In genomic region chr17:63500156-63500834, GRCm38 (mm10) we compare ENCODE assay signal across 8 mouse cellular contexts. TPM values are rescaled to one million over a fixed set of nuclear protein-coding genes. Genes with fewer than 3 reads are reported as not detected.
A peak's percentile ranks its signal among the peaks of the same experiment; 100 is the strongest.
DNase-seq lines count a peak whose midpoint lies in the region; ATAC-seq and TF ChIP-seq lines count a peak whose summit lies in the region.

No protein-coding gene starts in this region.

- peak; percentile 93 for DNase-seq in CD4-positive helper T cell, adult 2 months (ENCODE audit: low read depth, low spot score)
- peak; percentile 90 for DNase-seq in brain, embryonic 14.5 days (ENCODE audit: low read depth)
- peak; percentile 72 for DNase-seq in liver, adult 2 months (ENCODE audit: extremely low read depth, low read depth, low spot score)
- peak; percentile 85 to 86 for DNase-seq in spleen, postnatal 36 days (ENCODE audit: low spot score in 2 of 2)

- peak; percentile 87 for ATAC-seq in heart, embryonic 12.5 days (ENCODE audit: insufficient number of reproducible peaks, low FRiP score)
- ATAC-seq in kidney, embryonic 16.5 days (ENCODE audit: low FRiP score, low TSS enrichment): peak; percentile 88
- peak; percentile 90 for ATAC-seq in monocyte, adult 5-6 weeks (replicated peaks; ENCODE audit: insufficient number of reproducible peaks, low FRiP score, low TSS enrichment, poor library complexity, severe bottlenecking)

- H3K27me3 ChIP-seq in erythroblast, embryonic 14.5 days (ENCODE audit: control insufficient read depth): no peaks in the 10 kb centered on the region
- H3K27me3 ChIP-seq in heart, embryonic 12.5 days (replicated peaks): no peaks in the 10 kb centered on the region
- no peaks in the 10 kb centered on the region for H3K27me3 ChIP-seq in kidney, embryonic 16.5 days (ENCODE audit: insufficient read depth, low read length)
- H3K27me3 ChIP-seq in liver, adult 2 months (ENCODE audit: control insufficient read depth, insufficient read depth, low read length): no peaks in the 10 kb centered on the region

- H3K27ac ChIP-seq in heart, embryonic 12.5 days (ENCODE audit: poor library complexity, severe bottlenecking): peak overlapping the region; percentile 98
- H3K27ac ChIP-seq in kidney, embryonic 16.5 days (ENCODE audit: low read length): peak overlapping the region; percentile 96
- H3K27ac ChIP-seq in liver, adult 2 months (replicated peaks; ENCODE audit: insufficient read depth, low read depth, low read length): peak overlapping the region; percentile 99

- H3K4me3 ChIP-seq in erythroblast, embryonic 14.5 days (replicated peaks): peak overlapping the region; percentile 69
- H3K4me3 ChIP-seq in heart, embryonic 12.5 days: peak overlapping the region; percentile 90
- H3K4me3 ChIP-seq in kidney, embryonic 16.5 days (ENCODE audit: low read length): peak overlapping the region; percentile 83
- peak overlapping the region; percentile 98 for H3K4me3 ChIP-seq in liver, adult 2 months (ENCODE audit: insufficient read depth, low read depth, low read length)

- peaks cover 42% of the 10 kb centered on the region for H3K4me1 ChIP-seq in erythroblast, embryonic 14.5 days (ENCODE audit: control insufficient read depth)
- peaks cover 26% of the 10 kb centered on the region for H3K4me1 ChIP-seq in heart, embryonic 12.5 days (replicated peaks)
- H3K4me1 ChIP-seq in kidney, embryonic 16.5 days (ENCODE audit: insufficient read depth, low read length): peaks cover 26% of the 10 kb centered on the region
- peaks cover 16% of the 10 kb centered on the region for H3K4me1 ChIP-seq in liver, adult 2 months (ENCODE audit: control insufficient read depth, insufficient read depth, low read length)

- peaks cover 28% of the 10 kb centered on the region; the same call in 1 of the 2 replicates for H3K79me2 ChIP-seq in liver, adult 2 months (ENCODE audit: control insufficient read depth, insufficient read depth, low read length)

- no peaks in the 10 kb centered on the region for H3K9me3 ChIP-seq in erythroblast, embryonic 14.5 days (ENCODE audit: control insufficient read depth, low read length)
- no peaks in the 10 kb centered on the region for H3K9me3 ChIP-seq in heart, embryonic 12.5 days (replicated peaks)
- H3K9me3 ChIP-seq in kidney, embryonic 16.5 days (ENCODE audit: low read length): no peaks in the 10 kb centered on the region

- peak overlapping the region; percentile 96 for H3K9ac ChIP-seq in heart, embryonic 12.5 days
- H3K9ac ChIP-seq in kidney, embryonic 16.5 days (replicated peaks; ENCODE audit: low read length): peak overlapping the region; percentile 94
- H3K9ac ChIP-seq in liver, adult 2 months (ENCODE audit: low read depth, low read length): peak overlapping the region; percentile 100

- peaks cover 6% of the 10 kb centered on the region for H3K36me3 ChIP-seq in erythroblast, embryonic 14.5 days (ENCODE audit: control insufficient read depth)
- H3K36me3 ChIP-seq in heart, embryonic 12.5 days: no peaks in the 10 kb centered on the region
- H3K36me3 ChIP-seq in kidney, embryonic 16.5 days (ENCODE audit: insufficient read depth, low read length): 0 out of 2 replicates have a peak, but pooled peaks cover 6% of the 10 kb centered on the region
- no peaks in the 10 kb centered on the region for H3K36me3 ChIP-seq in liver, adult 2 months (ENCODE audit: control insufficient read depth, insufficient read depth, low read length)

- WGBS in heart, embryonic 12.5 days: 1% methylated on average over 57 of the region's 78 CpGs
- 1% methylated on average over 55 of the region's 78 CpGs for WGBS in kidney, embryonic 16.5 days
- under 1% methylated on average over 73 of the region's 78 CpGs for WGBS in liver, adult 2 months

- no peak for TF ChIP-seq CTCF in brain, embryonic 14.5 days (IDR thresholded peaks at IDR 0.05; ENCODE audit: borderline replicate concordance, extremely low read depth, insufficient read depth, insufficient read length)
- TF ChIP-seq CTCF in liver, adult 2 months (IDR thresholded peaks at IDR 0.05; ENCODE audit: low read depth, low read length): no peak

- peak overlapping the region; percentile 70 for H3K4me2 ChIP-seq in heart, embryonic 12.5 days
- H3K4me2 ChIP-seq in kidney, embryonic 16.5 days (replicated peaks; ENCODE audit: low read depth, low read length): peak overlapping the region; percentile 87

- peak; percentile 93 for TF ChIP-seq POLR2A in brain, embryonic 14.5 days (IDR thresholded peaks at IDR 0.05; ENCODE audit: borderline replicate concordance, extremely low read depth, insufficient read depth, insufficient read length, poor library complexity, severe bottlenecking)
- TF ChIP-seq POLR2A in liver, adult 2 months (IDR thresholded peaks at IDR 0.05; ENCODE audit: extremely low read depth, insufficient read depth, low read length): peak; percentile 59; the same call in 1 of the 2 replicates

RNA-seq across cellular contexts. Expression of gene Fbxl17, which starts 0.5 kb away (rescaled TPM):
- 19.7 and 30.9 TPM in 2 replicates for polyA plus RNA-seq in brain, embryonic 14.5 days (2012; rRNA removed)
- polyA plus RNA-seq in erythroblast, embryonic 14.5 days (2012): 0.39 and 0.48 TPM in 2 replicates
- polyA plus RNA-seq in heart, embryonic 12.5 days (2016; fragmentation: Nextera tagmentation; extraction: Ambion mirVana): 7.1 and 7.6 TPM in 2 replicates
- 4.7 and 5.2 TPM in 2 replicates for polyA plus RNA-seq in kidney, embryonic 16.5 days (2015; fragmentation: Nextera tagmentation; extraction: Ambion mirVana)
- 12.2 and 14.3 TPM in 2 replicates for total RNA-seq in liver, adult 2 months (2014; rRNA removed)
- polyA plus RNA-seq in liver, adult 2 months (2012; rRNA removed): 5.4 TPM in 2 replicates
- 21.5 to 25.7 TPM (median 23.9 TPM) in 3 replicates for total RNA-seq in monocyte, adult 5-6 weeks (2017)

Comparison
In these comparisons a context has a peak if more than half of its experiments do, and no peak if none do; other contexts are left out.
1. Peak in every context shown above with its lines: DNase-seq, ATAC-seq, H3K4me3 ChIP-seq and H3K27ac ChIP-seq.